Mouse (Mus musculus) heart, adult 11 months (tissue): ENCODE results near the gene Ttll1.
A peak's percentile ranks its signal among the peaks of the same experiment; 100 is the strongest.

Experiments
- DNase-seq: peaks from one replicate; pipeline ENCODE4 v3.0.0; 2022

The Ttll1 gene

GRCm38 (mm10) chr15:83454419-83454818 is 56.3 kb downstream of the Ttll1 start:
- DNase-seq, result no peak

DNA sequence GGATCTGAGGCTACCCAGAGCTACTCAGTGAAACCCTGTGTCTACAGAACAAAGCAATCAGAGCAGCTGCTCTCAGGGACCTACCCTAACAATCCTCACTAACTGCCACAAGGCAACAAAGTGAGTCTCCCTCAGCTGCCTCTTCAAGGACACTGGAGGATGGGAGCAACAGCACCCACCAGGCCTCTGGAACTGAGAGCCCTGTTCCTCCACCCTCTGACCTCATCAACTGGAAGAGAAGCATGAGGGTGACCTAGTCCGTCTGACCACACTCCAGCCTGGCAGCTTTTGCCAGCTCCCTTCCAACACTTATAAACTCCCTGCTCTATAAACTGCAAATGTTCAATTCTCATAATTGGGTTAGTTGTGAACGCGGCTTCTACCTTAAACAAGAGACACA is 56.8 kb downstream of the Ttll1 start:
- DNase-seq, result peak; percentile 96

DNA sequence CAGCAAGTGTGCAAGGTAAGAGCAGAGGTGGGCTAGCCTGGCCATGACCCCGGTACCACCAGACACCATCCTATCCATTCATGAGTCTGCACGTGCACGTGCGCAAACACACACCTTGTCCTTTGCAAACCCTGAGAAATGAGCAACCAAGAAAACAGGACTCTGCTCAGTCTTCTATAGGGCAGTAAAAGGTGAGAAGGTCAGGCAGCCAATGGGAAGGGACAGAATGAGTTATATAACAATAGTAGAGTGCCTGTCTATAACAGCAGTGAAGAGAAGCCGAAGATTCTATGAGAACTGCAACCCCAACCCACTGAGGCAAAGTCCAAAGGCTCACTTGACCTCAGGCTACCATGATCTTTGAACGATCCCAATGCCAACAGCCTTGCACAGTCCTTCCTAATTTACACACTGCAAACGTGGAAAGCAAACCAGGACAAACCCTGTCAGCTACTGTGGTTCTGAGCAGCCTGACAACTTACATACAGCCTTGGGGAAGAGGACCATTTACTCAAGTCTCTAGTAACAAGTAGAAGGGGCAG is 58.4 kb downstream of the Ttll1 start:
- no peak for DNase-seq

DNA sequence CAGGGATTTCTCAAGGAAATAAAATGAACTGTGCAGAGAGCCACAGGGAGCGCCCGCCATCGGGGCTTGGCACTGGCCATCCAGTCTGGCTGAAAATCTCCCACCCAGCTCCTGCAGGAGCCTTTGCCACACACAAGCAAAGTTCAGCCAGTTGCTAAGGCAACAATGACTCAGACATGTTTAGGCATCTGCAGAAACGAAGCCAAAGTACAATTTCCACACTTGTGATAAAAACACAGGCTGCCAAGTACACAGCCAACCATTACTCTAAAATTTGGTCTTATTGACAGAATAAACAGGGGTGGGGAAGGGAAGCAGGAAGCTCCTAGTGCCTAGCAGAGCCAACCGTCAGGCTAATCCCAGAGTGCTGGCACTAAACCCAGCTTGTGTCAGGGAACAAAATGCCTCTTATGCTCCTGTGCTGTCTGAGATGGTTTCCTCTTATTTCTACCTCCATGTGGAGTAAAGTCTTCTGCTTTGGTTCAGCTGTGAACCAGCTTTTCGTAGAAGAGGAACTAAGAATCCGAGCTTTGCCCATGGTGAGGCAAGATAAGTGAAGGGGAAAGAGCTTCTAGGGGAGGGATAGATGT is 59.0 kb downstream of the Ttll1 start:
- DNase-seq, result peak; percentile 98

GRCm38 (mm10) chr15:83450007-83450406 is 60.7 kb downstream of the Ttll1 start:
- DNase-seq, result no peak

- no peak for DNase-seq
Observed at GRCm38 (mm10) chr15:83448646-83449045, 62.0 kb downstream of the Ttll1 start.

DNA sequence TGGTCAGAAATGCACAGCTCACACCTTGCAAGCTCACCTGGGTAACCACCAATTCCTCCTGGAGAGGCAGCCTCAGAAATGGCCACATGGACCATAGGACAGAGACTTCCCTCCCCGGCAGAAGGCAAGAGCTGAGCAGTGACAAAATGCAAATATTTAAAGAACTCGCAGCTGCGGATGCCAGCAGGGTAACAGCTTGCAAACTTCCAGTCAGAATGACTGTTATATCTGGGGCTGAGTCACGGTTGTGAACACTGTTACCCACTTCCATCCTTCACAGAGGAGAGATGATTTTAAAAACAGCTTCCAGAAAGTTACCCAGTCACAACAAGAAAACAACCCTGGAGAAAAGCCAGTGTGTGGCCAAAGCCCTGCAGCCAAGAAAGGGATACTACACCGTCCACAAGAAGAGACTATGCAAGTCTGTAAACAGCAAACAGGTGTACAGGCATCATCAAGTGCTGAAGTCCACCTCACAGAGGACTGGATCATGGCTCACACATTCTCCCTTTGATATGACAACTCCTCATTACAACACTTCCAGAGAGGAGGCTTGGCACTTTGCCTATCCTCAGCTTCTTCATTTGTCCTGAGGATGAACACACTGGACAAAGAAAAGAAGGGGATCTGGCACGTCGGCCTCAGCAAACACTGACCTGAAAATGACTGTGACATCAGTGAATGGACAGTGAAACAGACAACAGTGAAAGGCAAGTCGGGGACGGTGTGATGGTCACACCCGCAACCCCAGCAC is 62.7 kb downstream of the Ttll1 start:
- DNase-seq, result peak; percentile 92

- DNase-seq, result peak; percentile 94
Observed at GRCm38 (mm10) chr15:83445908-83446307, 64.8 kb downstream of the Ttll1 start.

DNA sequence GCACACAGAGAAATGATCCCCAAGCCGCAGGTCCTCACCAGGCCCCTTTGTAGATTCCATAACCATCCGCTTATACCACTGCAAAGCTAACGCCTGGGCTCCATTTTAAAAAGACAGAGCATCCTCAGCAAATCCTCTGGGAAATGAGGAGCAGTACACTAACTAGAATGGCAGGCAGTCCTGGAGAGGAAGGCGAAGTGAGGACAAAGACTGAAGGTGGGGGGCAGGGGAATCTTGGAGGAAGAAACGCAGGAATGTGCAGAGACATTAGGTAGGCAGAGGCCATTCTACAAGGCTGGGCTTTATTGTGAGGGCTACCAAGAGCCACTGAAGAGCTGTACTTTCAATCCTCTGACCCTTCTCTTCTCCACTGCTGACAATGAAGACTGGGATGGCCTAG is 65.3 kb downstream of the Ttll1 start:
- DNase-seq, result peak; percentile 94

DNA sequence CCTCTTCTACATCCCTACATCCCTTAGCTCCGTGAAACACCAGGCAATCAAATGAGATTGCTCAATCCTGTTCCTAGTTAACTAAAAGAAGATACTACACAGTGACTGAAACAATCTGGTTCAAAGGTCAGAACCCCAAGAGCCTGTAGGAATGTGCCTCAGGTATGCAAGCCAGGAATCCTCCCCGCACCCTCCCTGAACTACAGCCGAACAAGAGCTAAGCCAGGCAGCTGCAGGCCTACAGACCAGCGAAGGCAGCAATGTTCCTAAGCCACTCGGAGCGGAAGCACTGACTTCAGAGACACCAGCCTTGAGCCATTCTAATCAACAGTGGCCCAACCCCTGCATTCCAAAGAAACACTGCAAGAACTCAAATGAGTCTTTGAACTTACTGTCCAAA is 66.3 kb downstream of the Ttll1 start:
- DNase-seq, result peak; percentile 95

DNA sequence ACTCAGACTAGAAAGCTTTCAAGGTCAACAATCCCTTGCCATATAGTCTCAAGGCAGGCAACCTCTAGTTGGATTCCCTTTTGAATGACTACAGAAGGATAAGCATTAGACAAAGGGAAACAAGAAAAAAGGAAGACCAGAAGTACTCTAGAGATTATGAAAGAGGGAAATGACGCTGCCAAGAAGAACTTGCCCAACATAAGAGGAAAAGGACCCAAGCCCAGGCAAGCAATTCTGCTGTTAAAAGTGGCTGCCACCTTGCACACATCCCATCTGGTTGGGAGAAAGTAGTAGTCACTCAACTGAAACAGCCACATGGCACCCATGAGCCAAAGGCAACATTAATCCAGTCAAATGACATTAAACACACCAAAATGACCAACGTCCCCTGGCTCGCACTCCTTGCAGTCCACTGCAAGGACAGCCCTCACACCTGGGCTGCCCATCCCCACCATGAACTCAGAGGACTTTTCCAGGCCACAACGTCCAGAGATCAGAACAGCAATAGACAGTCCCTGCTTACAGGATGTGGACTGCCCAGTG is 68.1 kb downstream of the Ttll1 start:
- peak; percentile 92 for DNase-seq

DNA sequence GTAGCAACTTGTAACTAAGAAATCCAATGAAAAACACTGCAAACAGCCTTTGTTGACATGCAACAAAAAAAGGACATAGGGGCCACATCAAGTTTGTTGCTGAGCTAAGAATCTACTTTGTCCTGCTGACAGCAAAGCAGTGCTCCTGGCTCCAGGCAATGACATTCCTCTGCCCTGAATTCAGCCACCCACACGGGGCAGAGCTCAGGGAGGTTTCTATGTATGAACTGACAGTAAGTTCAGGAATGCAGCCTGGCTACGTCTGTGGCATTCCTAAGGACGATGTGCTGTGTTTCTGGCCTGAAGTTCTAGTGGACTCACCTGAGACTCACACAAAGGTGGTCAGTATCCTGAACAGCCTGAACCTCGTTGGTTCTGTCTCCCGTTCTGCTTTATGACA is 70.0 kb downstream of the Ttll1 start:
- no peak for DNase-seq

DNA sequence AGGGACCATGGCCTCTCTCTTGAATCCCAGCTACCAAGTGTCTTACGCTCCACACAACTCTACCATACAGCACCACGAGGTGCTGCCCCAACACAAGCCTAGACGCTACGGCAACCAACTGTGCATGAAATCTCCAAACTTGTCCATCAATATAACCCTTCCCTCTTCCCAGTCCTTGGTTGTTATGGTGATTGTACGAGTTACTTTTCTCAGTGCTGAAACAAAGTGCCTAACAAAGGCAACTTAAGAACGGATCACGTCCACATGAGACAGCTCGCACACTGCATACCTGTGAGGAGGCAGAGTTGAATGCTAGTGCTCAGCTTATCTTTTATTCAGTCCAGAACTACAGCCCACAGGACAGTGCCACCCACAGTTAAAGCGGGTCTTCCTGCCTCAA is 74.2 kb downstream of the Ttll1 start:
- no peak for DNase-seq

- DNase-seq, result peak; percentile 94
Observed at GRCm38 (mm10) chr15:83435324-83436090, 75.2 kb downstream of the Ttll1 start.

DNA sequence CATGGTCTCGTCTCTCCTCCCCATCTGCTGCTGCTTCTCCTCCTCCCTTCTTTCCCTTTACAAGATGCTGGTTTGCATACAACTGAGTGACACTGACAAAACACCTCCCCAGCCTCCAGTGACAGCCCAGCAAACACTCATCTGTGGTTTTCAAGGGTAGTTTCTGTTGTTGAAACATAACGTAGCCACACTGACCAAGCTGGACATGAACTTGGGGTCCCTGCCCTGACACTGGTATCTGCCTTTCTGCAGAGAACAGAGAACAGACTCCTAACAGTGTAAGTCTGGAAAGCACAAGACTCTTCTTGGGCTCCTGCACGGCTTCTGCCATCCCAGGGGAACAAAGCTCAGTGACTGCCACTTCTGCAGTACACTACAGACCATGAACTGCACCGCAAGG is 76.0 kb downstream of the Ttll1 start:
- DNase-seq, result no peak
